Mouse (Mus musculus) intestine, postnatal 0 days (tissue): ENCODE measurements around the gene Map4k4. TPM values are rescaled to one million over a fixed set of nuclear protein-coding genes. Genes with fewer than 3 reads are reported as not detected.

Experiments used
- ATAC-seq: fragments of 200-750 bp; cut with Nextera tagmentation; 2 replicates; pipeline ENCODE4 v1.8.0; 2017; ENCODE audit warnings: mild to moderate bottlenecking, moderate TSS enrichment, moderate library complexity
- H3K27ac ChIP-seq: fragments of 300-500 bp; sonication (generic); 2 replicates; pipeline ENCODE4 v1.5.1; 2014; ENCODE audit warnings: mild to moderate bottlenecking, low read depth, low read length, moderate library complexity
- H3K27me3 ChIP-seq: fragments of 300-500 bp; sonication (generic); replicated peaks from 2 replicates; pipeline ENCODE4 v1.6.1; 2014; ENCODE audit warnings: low read length, mixed read lengths; ENCODE audit not compliant: control insufficient read depth, insufficient read depth
- H3K36me3 ChIP-seq: fragments of 300-500 bp; sonication (generic); 2 replicates; pipeline ENCODE4 v1.6.1; 2014; ENCODE audit warnings: mild to moderate bottlenecking, moderate library complexity; ENCODE audit not compliant: control insufficient read depth, insufficient read depth
- H3K4me1 ChIP-seq: fragments of 300-500 bp; sonication (generic); replicated peaks from 2 replicates; pipeline ENCODE4 v1.6.1; 2014; ENCODE audit warnings: antibody characterized with exemption, low read length, mixed read lengths; ENCODE audit not compliant: control insufficient read depth, insufficient read depth
- H3K4me2 ChIP-seq: fragments of 300-500 bp; sonication (generic); replicated peaks from 2 replicates; pipeline ENCODE4 v1.6.1; 2014; ENCODE audit warnings: low read depth, mild to moderate bottlenecking, moderate library complexity
- H3K4me3 ChIP-seq: fragments of 300-500 bp; sonication (generic); 2 replicates; pipeline ENCODE4 v1.5.1; 2014; ENCODE audit warnings: low read depth, low read length
- H3K9ac ChIP-seq: fragments of 300-500 bp; sonication (generic); 2 replicates; pipeline ENCODE4 v1.6.1; 2014; ENCODE audit warnings: mild to moderate bottlenecking, low read depth, low read length
- H3K9me3 ChIP-seq: fragments of 300-500 bp; sonication (generic); 2 replicates; pipeline ENCODE4 v1.6.1; 2016; ENCODE audit warnings: mixed run types; ENCODE audit not compliant: control insufficient read depth
- CTCF ChIP-seq: sonication (generic); IDR thresholded peaks from 2 replicates; pipeline ENCODE4 v1.5.1; 2016; ENCODE audit warnings: low read depth, mild to moderate bottlenecking, control low read depth, antibody characterized with exemption, moderate library complexity
- WGBS: fragments of 180-500 bp; shearing (Covaris S2); extraction: QIAGEN DNeasy Blood & Tissue Kit; methylation state at CpG from one replicate; pipeline ENCODE4 v1.1.7; 2014; 5-methylcytosine and 5-hydroxymethylcytosine counted together
- polyA plus RNA-seq: library from polyadenylated mRNA; unstranded; fragments of >200 nt; fragmentation: Nextera tagmentation; extraction: Ambion mirVana; gene quantifications from 2 replicates; pipeline ENCODE4 v1.2.1, GENCODE M21; 2015

Gene Map4k4
- polyA plus RNA-seq, 1 experiment from 2014 or later: 6.8 TPM

- no peak overlapping the region for H3K4me2 ChIP-seq
- TF ChIP-seq CTCF: no peak
- no peaks in the 10 kb centered on the region for H3K27me3 ChIP-seq
- peaks cover 15% of the 10 kb centered on the region for H3K4me1 ChIP-seq
- H3K9me3 ChIP-seq: no peaks in the 10 kb centered on the region
- H3K36me3 ChIP-seq: no peaks in the 10 kb centered on the region
- no peak overlapping the region for H3K4me3 ChIP-seq
- no peak overlapping the region for H3K9ac ChIP-seq
- WGBS: 25% methylated on average over 4 of the region's 4 CpGs
- no peak overlapping the region for H3K27ac ChIP-seq
- no peak for ATAC-seq
These were observed 36.9 kb downstream of the Map4k4 start for GRCm38 (mm10) chr1:39937609-39938008.

- Histone ChIP-seq H3K9ac (no peak overlapping the region), H3K9me3 (no peaks in the 10 kb centered on the region), H3K4me1 (peaks cover 14% of the 10 kb centered on the region; the same call in 1 of the 2 replicates), H3K27ac (no peak overlapping the region), H3K36me3 (no peaks in the 10 kb centered on the region), H3K4me3 (no peak overlapping the region), H3K4me2 (no peak overlapping the region), H3K27me3 (no peaks in the 10 kb centered on the region)
- TF ChIP-seq CTCF: no peak
- WGBS: 55% methylated on average over 12 of the region's 12 CpGs
- no peak for ATAC-seq
These were observed 38.7 kb downstream of the Map4k4 start for GRCm38 (mm10) chr1:39939401-39939800.

- Histone ChIP-seq H3K4me2 (no peak overlapping the region), H3K4me1 (peaks cover 14% of the 10 kb centered on the region; the same call in 1 of the 2 replicates), H3K4me3 (no peak overlapping the region)
These were observed 39.6 kb downstream of the Map4k4 start for GRCm38 (mm10) chr1:39940342-39940741.

GRCm38 (mm10) chr1:39941237-39942179 lies 40.8 kb downstream of the Map4k4 start:
- Histone ChIP-seq H3K9me3 (no peaks in the 10 kb centered on the region), H3K4me1 (peaks cover 20% of the 10 kb centered on the region; the same call in 1 of the 2 replicates), H3K4me3 (no peak overlapping the region), H3K4me2 (no peak overlapping the region), H3K36me3 (no peaks in the 10 kb centered on the region), H3K9ac (no peak overlapping the region), H3K27me3 (no peaks in the 10 kb centered on the region), H3K27ac (no peak overlapping the region)
- 45% methylated on average over 10 of the region's 10 CpGs for WGBS
- peak; percentile 63 for ATAC-seq
- no peak for TF ChIP-seq CTCF

More at GRCm38 (mm10) chr1:39940342-39940741, 39.6 kb downstream of the Map4k4 start:
- no peak for ATAC-seq
- no peak for TF ChIP-seq CTCF
- 87% methylated on average over 2 of the region's 2 CpGs for WGBS
- no peaks in the 10 kb centered on the region for H3K27me3 ChIP-seq
- no peak overlapping the region for H3K9ac ChIP-seq
- H3K9me3 ChIP-seq: no peaks in the 10 kb centered on the region
- no peaks in the 10 kb centered on the region for H3K36me3 ChIP-seq
- H3K27ac ChIP-seq: no peak overlapping the region

- ATAC-seq: no peak
- H3K9me3 ChIP-seq: no peaks in the 10 kb centered on the region
- no peaks in the 10 kb centered on the region for H3K36me3 ChIP-seq
- no peak overlapping the region for H3K27ac ChIP-seq
- H3K4me1 ChIP-seq: peaks cover 25% of the 10 kb centered on the region; the same call in 1 of the 2 replicates
- H3K9ac ChIP-seq: no peak overlapping the region
- TF ChIP-seq CTCF: no peak
- no peak overlapping the region for H3K4me3 ChIP-seq
- no peaks in the 10 kb centered on the region for H3K27me3 ChIP-seq
- WGBS: 38% methylated on average over 8 of the region's 8 CpGs
- no peak overlapping the region for H3K4me2 ChIP-seq
These were observed 42.2 kb downstream of the Map4k4 start for GRCm38 (mm10) chr1:39942935-39943334.

- Histone ChIP-seq H3K9me3 (no peaks in the 10 kb centered on the region), H3K9ac (no peak overlapping the region), H3K27ac (peak overlapping the region; percentile 21; the same call in 1 of the 2 replicates), H3K4me3 (no peak overlapping the region), H3K27me3 (no peaks in the 10 kb centered on the region), H3K36me3 (no peaks in the 10 kb centered on the region), H3K4me2 (peak overlapping the region; percentile 27; the same call in 1 of the 2 replicates), H3K4me1 (peaks cover 28% of the 10 kb centered on the region; the same call in 1 of the 2 replicates)
- ATAC-seq: no peak
- TF ChIP-seq CTCF: no peak
- 46% methylated on average over 5 of the region's 5 CpGs for WGBS
These were observed 43.7 kb downstream of the Map4k4 start for GRCm38 (mm10) chr1:39944306-39944971.
